Mouse (Mus musculus): ENCODE data around the gene 2310030G06Rik.

2310030G06Rik gene

GRCm38 (mm10) chr9:50700921-50701691 lies 45.2 kb downstream of the 2310030G06Rik start:
- DNase-seq (ENCODE audit: low spot score in 2 of 2) = no peak

- DNase-seq (ENCODE audit: low spot score in 2 of 2) = peak in 1 of 2 experiments; percentile 53
Measured at GRCm38 (mm10) chr9:50698418-50699409, 47.6 kb downstream of the 2310030G06Rik start.

- peak; percentile 63 to 72 for DNase-seq (ENCODE audit: low spot score in 2 of 2)
Measured at GRCm38 (mm10) chr9:50697706-50698041, 48.7 kb downstream of the 2310030G06Rik start.

GRCm38 (mm10) chr9:50696851-50697705 lies 49.3 kb downstream of the 2310030G06Rik start:
- no peak for DNase-seq (ENCODE audit: low spot score in 2 of 2)

- DNase-seq (ENCODE audit: low spot score in 2 of 2) = no peak
Measured at GRCm38 (mm10) chr9:50695153-50695552, 51.2 kb downstream of the 2310030G06Rik start.

- DNase-seq (ENCODE audit: low spot score in 2 of 2) = no peak
Measured at GRCm38 (mm10) chr9:50693631-50694030, 52.7 kb downstream of the 2310030G06Rik start.

GRCm38 (mm10) chr9:50692626-50693580 lies 53.4 kb downstream of the 2310030G06Rik start:
- no peak for DNase-seq (ENCODE audit: low spot score in 2 of 2)
